Mouse (Mus musculus) urinary bladder, postnatal 0 days (tissue): ENCODE data around the gene Orm2. TPM values are rescaled to one million over a fixed set of nuclear protein-coding genes. Genes with fewer than 3 reads are reported as not detected.

Source experiments
- polyA plus RNA-seq: library from polyadenylated mRNA; unstranded; fragments of >200 nt; fragmentation: Nextera tagmentation; extraction: Ambion mirVana; gene quantifications from 2 replicates; pipeline ENCODE4 v1.2.1, GENCODE M21; 2015

Orm2 gene
- not detected in 2 replicates for polyA plus RNA-seq

DNA sequence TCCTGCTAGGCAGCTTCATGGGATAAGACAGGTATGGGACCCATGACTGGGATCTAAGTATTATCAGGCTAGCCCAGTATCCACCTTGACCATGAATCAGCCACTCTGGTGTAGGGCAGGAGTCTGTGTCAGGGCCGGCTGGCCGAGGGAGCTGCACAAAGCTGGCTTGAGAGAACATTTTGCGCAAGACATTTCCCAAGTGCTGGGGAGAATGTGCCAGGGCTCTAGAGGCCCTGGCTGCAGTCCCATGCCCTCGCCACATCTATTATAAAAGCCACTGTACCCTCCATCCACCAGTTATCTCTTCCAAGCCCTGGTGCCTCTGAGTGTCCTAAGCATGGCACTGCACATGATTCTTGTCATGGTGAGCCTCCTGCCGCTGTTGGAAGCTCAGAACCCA is at the start of gene Orm2:
TSS of gene Orm2 (plus strand) at position 300 of the 400 bp plus-strand sequence.

GRCm38 (mm10) chr4:63344295-63344694 is 18.0 kb upstream of the Orm2 start, which contains the start of gene Orm1:
Orm1 (plus strand) TSS chr4:63344560.

GRCm38 (mm10) chr4:63355877-63356665 is 6.2 kb upstream of the Orm2 start, which contains the start of gene Orm3:
Orm3 (plus strand) TSS chr4:63356162.

GRCm38 (mm10) chr4:63403040-63403959 is 41.1 kb downstream of the Orm2 start, which contains the start of gene Akna:
Akna (minus strand) TSS chr4:63403354.

Other genes starting within 250 kb of the Orm2 start
- gene Ambp, start 207.7 kb upstream of the Orm2 start, polyA plus RNA-seq = 3.0 and 3.6 TPM in 2 replicates
- gene Kif12, start 190.3 kb upstream of the Orm2 start, polyA plus RNA-seq = not detected in 2 replicates
- 4.6 and 6.2 TPM in 2 replicates for gene Col27a1, start 148.4 kb upstream of the Orm2 start, polyA plus RNA-seq
- gene Orm1, start 17.9 kb upstream of the Orm2 start, polyA plus RNA-seq = 0.22 TPM in 1 of 2 replicates, not detected in the other
- gene Orm3, start 6.3 kb upstream of the Orm2 start, polyA plus RNA-seq = not detected in 2 replicates
- gene Akna, start 40.9 kb downstream of the Orm2 start, polyA plus RNA-seq = 2.3 and 3.2 TPM in 2 replicates
- 1.4 and 2.4 TPM in 2 replicates for gene Whrn, start 133.5 kb downstream of the Orm2 start, polyA plus RNA-seq
- gene Atp6v1g1, start 182.3 kb downstream of the Orm2 start, polyA plus RNA-seq = 198 and 218 TPM in 2 replicates
- 8.3 and 8.8 TPM in 2 replicates for gene Tmem268, start 196.3 kb downstream of the Orm2 start, polyA plus RNA-seq
- not detected in 2 replicates for gene Gm11213, start 242.8 kb downstream of the Orm2 start, polyA plus RNA-seq